Mouse (Mus musculus) kidney, embryonic 15.5 days (tissue): ENCODE measurements around the gene Efnb2. TPM values are rescaled to one million over a fixed set of nuclear protein-coding genes. Genes with fewer than 3 reads are reported as not detected.

Experiments
- ATAC-seq: fragments of 200-750 bp; cut with Nextera tagmentation; replicated peaks from 2 replicates; pipeline ENCODE4 v1.8.0; 2017; ENCODE audit warnings: moderate TSS enrichment; ENCODE audit not compliant: low FRiP score
- H3K27ac ChIP-seq: fragments of 300-500 bp; sonication (generic); 2 replicates; pipeline ENCODE4 v1.5.1; 2015; ENCODE audit warnings: mild to moderate bottlenecking, inconsistent platforms
- H3K27me3 ChIP-seq: fragments of 300-500 bp; sonication (generic); 2 replicates; pipeline ENCODE4 v1.6.1; 2015; ENCODE audit warnings: inconsistent platforms
- H3K36me3 ChIP-seq: fragments of 300-500 bp; sonication (generic); 2 replicates; pipeline ENCODE4 v1.6.1; 2015; ENCODE audit warnings: inconsistent platforms
- H3K4me1 ChIP-seq: fragments of 300-500 bp; sonication (generic); 2 replicates; pipeline ENCODE4 v1.6.1; 2015; ENCODE audit warnings: inconsistent platforms
- H3K4me2 ChIP-seq: fragments of 300-500 bp; sonication (generic); 2 replicates; pipeline ENCODE4 v1.6.1; 2015; ENCODE audit warnings: moderate library complexity, mild to moderate bottlenecking, inconsistent platforms
- H3K4me3 ChIP-seq: fragments of 300-500 bp; sonication (generic); replicated peaks from 2 replicates; pipeline ENCODE4 v1.5.1; 2015; ENCODE audit warnings: mild to moderate bottlenecking, inconsistent platforms
- H3K9ac ChIP-seq: fragments of 300-500 bp; sonication (generic); 2 replicates; pipeline ENCODE4 v1.6.1; 2015; ENCODE audit warnings: mild to moderate bottlenecking, inconsistent platforms
- H3K9me3 ChIP-seq: fragments of 300-500 bp; sonication (generic); replicated peaks from 2 replicates; pipeline ENCODE4 v1.6.1; 2016; ENCODE audit warnings: inconsistent platforms
- WGBS: fragments of 180-500 bp; shearing (Covaris S2); methylation state at CpG from one replicate; pipeline ENCODE4 v1.1.7; 2015; ENCODE audit warnings: mixed read lengths; 5-methylcytosine and 5-hydroxymethylcytosine counted together
- polyA plus RNA-seq: library from polyadenylated mRNA; unstranded; fragments of >200 nt; fragmentation: Nextera tagmentation; extraction: Ambion mirVana; gene quantifications from 2 replicates; pipeline ENCODE4 v1.2.1, GENCODE M21; 2015

Gene Efnb2
- polyA plus RNA-seq, 1 experiment from 2014 or later = 26.2 TPM

DNA sequence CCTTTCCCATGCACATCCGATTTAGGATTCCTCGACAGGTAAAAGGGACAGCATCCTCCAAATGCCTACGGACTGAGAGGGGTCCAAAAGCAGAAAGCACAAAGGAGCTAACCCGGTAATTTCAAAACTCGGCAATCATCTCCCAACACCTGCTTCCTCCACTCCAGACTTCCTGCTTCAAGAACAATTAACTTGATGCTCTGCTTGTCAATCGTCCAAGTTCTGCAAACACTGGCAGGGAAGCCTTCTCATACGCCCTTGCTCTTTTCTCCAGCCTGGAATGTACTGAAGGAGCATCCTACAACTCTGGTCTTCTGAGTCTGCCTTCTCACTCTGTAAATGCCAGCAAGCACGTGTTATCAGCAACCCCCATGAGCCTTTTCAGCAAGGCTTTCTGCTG lies 37.6 kb downstream of the Efnb2 start:
- Histone ChIP-seq H3K27ac (0 out of 2 replicates have a peak overlapping the region, but pooled peaks have one; percentile 15), H3K9me3 (no peaks in the 10 kb centered on the region), H3K4me3 (no peak overlapping the region), H3K36me3 (peaks cover 56% of the 10 kb centered on the region), H3K9ac (no peak overlapping the region), H3K4me2 (no peak overlapping the region), H3K27me3 (no peaks in the 10 kb centered on the region), H3K4me1 (peaks cover 20% of the 10 kb centered on the region)
- WGBS = 63% methylated on average over 8 of the region's 8 CpGs
- ATAC-seq = no peak

DNA sequence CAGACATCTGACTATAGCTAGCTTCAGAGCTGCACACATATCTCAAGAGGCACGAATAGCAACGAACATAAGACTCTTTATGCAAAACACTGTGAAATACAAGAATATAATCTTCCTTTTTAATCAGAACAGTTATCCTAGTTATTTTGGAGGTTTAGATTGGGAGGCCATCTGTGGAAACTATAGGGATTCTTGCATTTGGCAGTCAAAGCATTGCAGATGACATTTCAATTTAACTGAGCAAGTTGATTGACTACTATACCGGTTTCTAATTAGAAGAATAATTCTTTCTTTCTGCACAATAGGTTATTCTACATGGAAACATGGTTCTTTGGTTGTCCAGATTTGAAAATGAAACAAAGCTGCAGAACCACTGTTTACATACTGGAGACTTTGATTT lies 38.6 kb downstream of the Efnb2 start:
- no peaks in the 10 kb centered on the region for H3K9me3 ChIP-seq
- no peak for ATAC-seq
- H3K9ac ChIP-seq = no peak overlapping the region
- 88% methylated on average over 3 of the region's 3 CpGs for WGBS
- H3K36me3 ChIP-seq = peaks cover 59% of the 10 kb centered on the region
- H3K4me1 ChIP-seq = peaks cover 20% of the 10 kb centered on the region
- H3K27ac ChIP-seq = no peak overlapping the region
- H3K4me2 ChIP-seq = no peak overlapping the region
- no peak overlapping the region for H3K4me3 ChIP-seq
- no peaks in the 10 kb centered on the region for H3K27me3 ChIP-seq

DNA sequence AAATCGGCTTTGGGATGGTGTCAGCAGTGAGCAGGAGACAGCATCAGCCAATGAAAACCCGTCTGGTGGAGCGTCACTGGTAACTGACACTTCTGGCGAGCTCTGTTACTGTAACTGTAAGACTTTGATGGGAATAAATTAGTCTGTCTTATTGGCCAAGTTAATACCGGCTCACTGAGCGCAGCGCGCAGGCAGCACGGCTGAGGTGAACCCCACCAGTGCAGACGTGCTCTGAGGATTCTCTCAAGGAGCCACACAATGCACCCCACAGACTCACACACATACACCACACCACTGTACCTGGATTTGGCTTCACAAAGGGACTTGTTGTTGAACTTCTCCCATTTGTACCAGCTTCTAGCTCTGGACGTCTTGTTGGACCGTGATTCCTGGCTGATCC lies 39.0 kb downstream of the Efnb2 start:
- WGBS = 89% methylated on average over 12 of the region's 12 CpGs
- ATAC-seq = no peak
- H3K4me1 ChIP-seq = peaks cover 20% of the 10 kb centered on the region
- no peak overlapping the region for H3K9ac ChIP-seq
- H3K36me3 ChIP-seq = peaks cover 59% of the 10 kb centered on the region
- H3K9me3 ChIP-seq = no peaks in the 10 kb centered on the region
- H3K27ac ChIP-seq = no peak overlapping the region
- no peak overlapping the region for H3K4me3 ChIP-seq
- H3K27me3 ChIP-seq = no peaks in the 10 kb centered on the region
- no peak overlapping the region for H3K4me2 ChIP-seq

- no peak for ATAC-seq
Observed at GRCm38 (mm10) chr8:8621236-8621917, 39.7 kb downstream of the Efnb2 start.

DNA sequence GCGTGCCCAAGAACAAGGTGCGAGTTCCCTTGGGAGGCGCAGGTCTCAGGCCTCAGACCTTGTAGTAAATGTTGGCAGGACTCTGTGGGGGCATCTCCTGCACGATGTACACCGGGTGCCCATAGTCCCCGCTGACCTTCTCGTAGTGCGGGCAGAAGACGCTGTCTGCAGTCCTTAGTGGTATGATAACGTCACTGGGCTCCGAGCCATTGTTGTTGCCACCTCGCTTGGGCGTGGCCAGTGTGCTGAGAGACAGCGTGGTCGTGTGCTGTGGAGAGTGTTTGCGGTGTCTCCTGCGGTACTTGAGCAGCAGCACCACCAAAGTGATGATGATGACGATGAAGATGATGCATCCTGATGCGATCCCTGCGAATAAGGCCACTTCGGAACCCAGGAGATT lies 40.5 kb downstream of the Efnb2 start:
- no peak overlapping the region for H3K27ac ChIP-seq
- no peak for ATAC-seq

More at GRCm38 (mm10) chr8:8621236-8621917, 39.7 kb downstream of the Efnb2 start:
- Histone ChIP-seq H3K27me3 (no peaks in the 10 kb centered on the region), H3K9ac (no peak overlapping the region), H3K27ac (no peak overlapping the region), H3K4me3 (no peak overlapping the region), H3K36me3 (peaks cover 57% of the 10 kb centered on the region), H3K9me3 (no peaks in the 10 kb centered on the region), H3K4me2 (no peak overlapping the region), H3K4me1 (peaks cover 24% of the 10 kb centered on the region)
- WGBS = 82% methylated on average over 16 of the region's 16 CpGs

GRCm38 (mm10) chr8:8619221-8620194 lies 41.5 kb downstream of the Efnb2 start:
- peak; percentile 47; the same call in 1 of the 2 replicates for ATAC-seq
- Histone ChIP-seq H3K9ac (no peak overlapping the region), H3K4me1 (peaks cover 23% of the 10 kb centered on the region), H3K27me3 (no peaks in the 10 kb centered on the region), H3K4me3 (no peak overlapping the region), H3K36me3 (peaks cover 52% of the 10 kb centered on the region), H3K27ac (peak overlapping the region; percentile 18; the same call in 1 of the 2 replicates), H3K4me2 (no peak overlapping the region), H3K9me3 (no peaks in the 10 kb centered on the region)
- WGBS = 37% methylated on average over 19 of the region's 19 CpGs

More for the DNA sequence above, 40.5 kb downstream of the Efnb2 start:
- 90% methylated on average over 21 of the region's 21 CpGs for WGBS
- Histone ChIP-seq H3K27me3 (no peaks in the 10 kb centered on the region), H3K4me1 (peaks cover 24% of the 10 kb centered on the region), H3K9me3 (no peaks in the 10 kb centered on the region), H3K4me3 (no peak overlapping the region), H3K4me2 (no peak overlapping the region), H3K36me3 (peaks cover 52% of the 10 kb centered on the region), H3K9ac (no peak overlapping the region)

DNA sequence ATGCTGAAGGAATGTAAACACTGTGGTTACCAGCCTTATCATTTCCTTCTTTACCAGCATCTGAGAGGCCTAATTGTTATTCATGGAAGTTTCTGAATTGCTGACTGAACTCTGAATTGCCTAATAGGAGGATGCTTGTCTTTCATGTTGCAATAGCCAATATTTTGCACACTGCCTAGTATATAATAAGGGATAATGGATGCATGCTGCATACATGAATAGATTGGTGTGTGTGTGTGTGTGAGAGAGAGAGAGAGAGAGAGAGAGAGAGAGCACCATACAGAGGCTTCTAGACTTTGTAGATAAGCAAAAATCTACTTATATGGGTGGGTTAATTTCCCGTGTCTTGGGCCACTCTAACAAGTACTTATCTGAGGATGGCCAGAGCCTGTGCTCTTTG lies 47.2 kb downstream of the Efnb2 start:
- Histone ChIP-seq H3K27me3 (no peaks in the 10 kb centered on the region), H3K4me3 (no peak overlapping the region), H3K9ac (no peak overlapping the region), H3K4me1 (peaks cover 10% of the 10 kb centered on the region; the same call in 1 of the 2 replicates), H3K36me3 (peaks cover 12% of the 10 kb centered on the region), H3K9me3 (no peaks in the 10 kb centered on the region), H3K4me2 (no peak overlapping the region), H3K27ac (no peak overlapping the region)
- WGBS = 79% methylated on average over 1 of the region's 1 CpGs
- ATAC-seq = no peak

DNA sequence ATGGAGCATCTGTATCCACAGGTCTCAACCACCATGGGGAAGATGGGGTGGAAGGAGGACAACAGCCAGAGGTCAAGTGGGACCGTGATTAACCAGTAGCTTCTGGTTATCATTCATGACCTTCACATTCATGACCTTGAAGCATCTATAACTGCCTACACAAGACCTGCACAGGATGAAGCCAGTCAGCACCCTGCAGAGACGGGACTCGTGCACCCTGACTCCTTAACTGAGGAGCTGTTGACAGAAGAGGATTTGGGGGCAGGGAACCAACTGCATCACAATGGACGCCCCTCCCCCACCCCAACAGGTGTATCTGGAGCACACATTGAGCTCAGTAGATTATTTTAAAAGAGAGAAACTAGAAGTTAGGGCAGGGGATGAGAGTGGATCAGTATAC lies 49.1 kb downstream of the Efnb2 start:
- Histone ChIP-seq H3K9me3 (no peaks in the 10 kb centered on the region), H3K4me2 (no peak overlapping the region), H3K27ac (no peak overlapping the region), H3K9ac (no peak overlapping the region), H3K4me3 (no peak overlapping the region), H3K36me3 (no peaks in the 10 kb centered on the region), H3K4me1 (peaks cover 10% of the 10 kb centered on the region; the same call in 1 of the 2 replicates), H3K27me3 (no peaks in the 10 kb centered on the region)
- 83% methylated on average over 4 of the region's 4 CpGs for WGBS
- no peak for ATAC-seq

- H3K9me3 ChIP-seq = no peaks in the 10 kb centered on the region
- H3K4me3 ChIP-seq = no peak overlapping the region
- H3K9ac ChIP-seq = no peak overlapping the region
- H3K36me3 ChIP-seq = no peaks in the 10 kb centered on the region
- peaks cover 6% of the 10 kb centered on the region; the same call in 1 of the 2 replicates for H3K4me1 ChIP-seq
- H3K4me2 ChIP-seq = no peak overlapping the region
- no peak overlapping the region for H3K27ac ChIP-seq
- WGBS = 15% methylated on average over 7 of the region's 7 CpGs
- no peak for ATAC-seq
- H3K27me3 ChIP-seq = no peaks in the 10 kb centered on the region
Observed at GRCm38 (mm10) chr8:8609791-8610190, 51.3 kb downstream of the Efnb2 start.

- ATAC-seq = no peak
- no peak overlapping the region for H3K27ac ChIP-seq
- no peaks in the 10 kb centered on the region for H3K27me3 ChIP-seq
- peaks cover 6% of the 10 kb centered on the region; the same call in 1 of the 2 replicates for H3K4me1 ChIP-seq
- H3K9ac ChIP-seq = no peak overlapping the region
- no peak overlapping the region for H3K4me2 ChIP-seq
- 38% methylated on average over 5 of the region's 5 CpGs for WGBS
- no peaks in the 10 kb centered on the region for H3K36me3 ChIP-seq
- H3K4me3 ChIP-seq = no peak overlapping the region
- H3K9me3 ChIP-seq = no peaks in the 10 kb centered on the region
Observed at GRCm38 (mm10) chr8:8609141-8609540, 51.9 kb downstream of the Efnb2 start.

- Histone ChIP-seq H3K27ac (no peak overlapping the region), H3K9me3 (no peaks in the 10 kb centered on the region), H3K36me3 (no peaks in the 10 kb centered on the region), H3K9ac (no peak overlapping the region), H3K4me2 (no peak overlapping the region), H3K27me3 (no peaks in the 10 kb centered on the region), H3K4me3 (no peak overlapping the region), H3K4me1 (peaks cover 6% of the 10 kb centered on the region; the same call in 1 of the 2 replicates)
- ATAC-seq = no peak
- 38% methylated on average over 4 of the region's 4 CpGs for WGBS
Observed at GRCm38 (mm10) chr8:8605621-8606020, 55.4 kb downstream of the Efnb2 start.

- ATAC-seq = no peak
- Histone ChIP-seq H3K4me3 (no peak overlapping the region), H3K4me1 (no peaks in the 10 kb centered on the region), H3K36me3 (no peaks in the 10 kb centered on the region), H3K9me3 (no peaks in the 10 kb centered on the region), H3K9ac (no peak overlapping the region), H3K27me3 (no peaks in the 10 kb centered on the region), H3K27ac (no peak overlapping the region), H3K4me2 (no peak overlapping the region)
- WGBS = 70% methylated on average over 6 of the region's 6 CpGs
Observed at GRCm38 (mm10) chr8:8603875-8604274, 57.2 kb downstream of the Efnb2 start.
